Mouse (Mus musculus) stomach, embryonic 15.5 days (tissue): ENCODE data around the gene Il1rn. TPM values are rescaled to one million over a fixed set of nuclear protein-coding genes. Genes with fewer than 3 reads are reported as not detected.

ENCODE experiments used
- ATAC-seq: fragments of 200-750 bp; cut with Nextera tagmentation; 2 replicates; pipeline ENCODE4 v1.8.0; 2017; ENCODE audit warnings: low read depth, moderate number of reproducible peaks, moderate TSS enrichment; ENCODE audit not compliant: insufficient read depth, low FRiP score
- H3K27ac ChIP-seq: fragments of 300-500 bp; sonication (generic); 2 replicates; pipeline ENCODE4 v1.5.1; 2015; ENCODE audit warnings: mild to moderate bottlenecking, inconsistent platforms
- H3K27me3 ChIP-seq: fragments of 300-500 bp; sonication (generic); replicated peaks from 2 replicates; pipeline ENCODE4 v1.6.1; 2015; ENCODE audit warnings: inconsistent platforms
- H3K36me3 ChIP-seq: fragments of 300-500 bp; sonication (generic); 2 replicates; pipeline ENCODE4 v1.6.1; 2015; ENCODE audit warnings: inconsistent platforms
- H3K4me1 ChIP-seq: fragments of 300-500 bp; sonication (generic); 2 replicates; pipeline ENCODE4 v1.6.1; 2015; ENCODE audit warnings: inconsistent platforms
- H3K4me2 ChIP-seq: fragments of 300-500 bp; sonication (generic); 2 replicates; pipeline ENCODE4 v1.6.1; 2015; ENCODE audit warnings: mild to moderate bottlenecking, inconsistent platforms
- H3K4me3 ChIP-seq: fragments of 300-500 bp; sonication (generic); replicated peaks from 2 replicates; pipeline ENCODE4 v1.5.1; 2015; ENCODE audit warnings: inconsistent platforms
- H3K9ac ChIP-seq: fragments of 300-500 bp; sonication (generic); 2 replicates; pipeline ENCODE4 v1.6.1; 2015; ENCODE audit warnings: inconsistent platforms
- H3K9me3 ChIP-seq: fragments of 300-500 bp; sonication (generic); 2 replicates; pipeline ENCODE4 v1.6.1; 2016; ENCODE audit warnings: inconsistent platforms
- WGBS: fragments of 180-500 bp; shearing (Covaris S2); methylation state at CpG from one replicate; pipeline ENCODE4 v1.1.7; 2015; 5-methylcytosine and 5-hydroxymethylcytosine counted together
- polyA plus RNA-seq: library from polyadenylated mRNA; unstranded; fragments of >200 nt; fragmentation: Nextera tagmentation; extraction: Ambion mirVana; gene quantifications from 2 replicates; pipeline ENCODE4 v1.2.1, GENCODE M21; 2015

Gene Il1rn
- polyA plus RNA-seq, 1 experiment from 2014 or later: 7.3 TPM

- Histone ChIP-seq H3K27ac (no peak overlapping the region; the same call in 1 of the 2 replicates), H3K27me3 (no peaks in the 10 kb centered on the region), H3K9me3 (no peaks in the 10 kb centered on the region), H3K36me3 (no peaks in the 10 kb centered on the region), H3K4me3 (no peak overlapping the region), H3K9ac (no peak overlapping the region), H3K4me1 (0 out of 2 replicates have a peak, but pooled peaks cover 9% of the 10 kb centered on the region), H3K4me2 (no peak overlapping the region)
- no peak for ATAC-seq
Observed at GRCm38 (mm10) chr2:24384393-24384792, 47.7 kb downstream of the Il1rn start.

GRCm38 (mm10) chr2:24385111-24385961, 48.7 kb downstream of the Il1rn start:
- Histone ChIP-seq H3K9me3 (no peaks in the 10 kb centered on the region), H3K27ac (peak overlapping the region; percentile 5; the same call in 1 of the 2 replicates), H3K36me3 (no peaks in the 10 kb centered on the region), H3K9ac (no peak overlapping the region), H3K4me2 (no peak overlapping the region), H3K4me3 (peak overlapping the region; percentile 4; the same call in 1 of the 2 replicates), H3K4me1 (0 out of 2 replicates have a peak, but pooled peaks cover 9% of the 10 kb centered on the region), H3K27me3 (no peaks in the 10 kb centered on the region)
- WGBS: 70% methylated on average over 14 of the region's 14 CpGs
- peak; percentile 89; the same call in 1 of the 2 replicates for ATAC-seq

GRCm38 (mm10) chr2:24386158-24386963, 49.7 kb downstream of the Il1rn start:
- ATAC-seq: no peak
- 76% methylated on average over 21 of the region's 21 CpGs for WGBS
- Histone ChIP-seq H3K27ac (no peak overlapping the region), H3K27me3 (no peaks in the 10 kb centered on the region), H3K9me3 (no peaks in the 10 kb centered on the region), H3K36me3 (no peaks in the 10 kb centered on the region), H3K4me1 (0 out of 2 replicates have a peak, but pooled peaks cover 9% of the 10 kb centered on the region), H3K4me3 (0 out of 2 replicates have a peak overlapping the region, but pooled peaks have one; percentile 6), H3K4me2 (no peak overlapping the region), H3K9ac (no peak overlapping the region)

- Histone ChIP-seq H3K4me3 (0 out of 2 replicates have a peak overlapping the region, but pooled peaks have one; percentile 6), H3K4me1 (0 out of 2 replicates have a peak, but pooled peaks cover 9% of the 10 kb centered on the region), H3K9ac (no peak overlapping the region), H3K27ac (no peak overlapping the region), H3K27me3 (no peaks in the 10 kb centered on the region), H3K36me3 (no peaks in the 10 kb centered on the region), H3K4me2 (no peak overlapping the region), H3K9me3 (no peaks in the 10 kb centered on the region)
- WGBS: 69% methylated on average over 2 of the region's 2 CpGs
- ATAC-seq: no peak
Observed at GRCm38 (mm10) chr2:24386964-24387320, 50.3 kb downstream of the Il1rn start.

- no peak overlapping the region for H3K27ac ChIP-seq
- no peak overlapping the region for H3K4me2 ChIP-seq
- no peak for ATAC-seq
- H3K4me1 ChIP-seq: 0 out of 2 replicates have a peak, but pooled peaks cover 9% of the 10 kb centered on the region
- H3K36me3 ChIP-seq: no peaks in the 10 kb centered on the region
- H3K9me3 ChIP-seq: no peaks in the 10 kb centered on the region
- no peak overlapping the region for H3K9ac ChIP-seq
- WGBS: 78% methylated on average over 4 of the region's 4 CpGs
- H3K4me3 ChIP-seq: no peak overlapping the region
- no peaks in the 10 kb centered on the region for H3K27me3 ChIP-seq
Observed at GRCm38 (mm10) chr2:24387361-24388283, 51.0 kb downstream of the Il1rn start.

GRCm38 (mm10) chr2:24393251-24393650, 56.6 kb downstream of the Il1rn start:
- H3K4me3 ChIP-seq: no peak overlapping the region
- no peaks in the 10 kb centered on the region for H3K4me1 ChIP-seq
- WGBS: 81% methylated on average over 2 of the region's 2 CpGs
- no peaks in the 10 kb centered on the region; the same call in 1 of the 2 replicates for H3K36me3 ChIP-seq
- H3K9me3 ChIP-seq: no peaks in the 10 kb centered on the region
- H3K27ac ChIP-seq: no peak overlapping the region
- H3K4me2 ChIP-seq: no peak overlapping the region
- no peak overlapping the region for H3K9ac ChIP-seq
- ATAC-seq: no peak
- no peaks in the 10 kb centered on the region for H3K27me3 ChIP-seq

GRCm38 (mm10) chr2:24397115-24397514, 60.5 kb downstream of the Il1rn start:
- H3K27ac ChIP-seq: no peak overlapping the region
- H3K9me3 ChIP-seq: no peaks in the 10 kb centered on the region
- no peak overlapping the region for H3K4me2 ChIP-seq
- no peak overlapping the region for H3K9ac ChIP-seq
- 10% methylated on average over 2 of the region's 2 CpGs for WGBS
- no peak overlapping the region for H3K4me3 ChIP-seq
- H3K36me3 ChIP-seq: no peaks in the 10 kb centered on the region; the same call in 1 of the 2 replicates
- ATAC-seq: no peak
- H3K27me3 ChIP-seq: no peaks in the 10 kb centered on the region
- H3K4me1 ChIP-seq: no peaks in the 10 kb centered on the region

- Histone ChIP-seq H3K4me1 (no peaks in the 10 kb centered on the region; the same call in 1 of the 2 replicates), H3K27me3 (no peaks in the 10 kb centered on the region), H3K36me3 (no peaks in the 10 kb centered on the region), H3K9me3 (no peaks in the 10 kb centered on the region), H3K4me2 (no peak overlapping the region), H3K4me3 (no peak overlapping the region), H3K9ac (no peak overlapping the region), H3K27ac (no peak overlapping the region)
- WGBS: 88% methylated on average over 3 of the region's 3 CpGs
- no peak for ATAC-seq
Observed at GRCm38 (mm10) chr2:24400711-24401110, 64.1 kb downstream of the Il1rn start.

Other genes starting within 250 kb of the Il1rn start
- not detected in 2 replicates for gene Tbpl2, start 240.3 kb upstream of the Il1rn start, polyA plus RNA-seq
- gene Il1f8, start 183.7 kb upstream of the Il1rn start, polyA plus RNA-seq: not detected in 2 replicates
- gene Il1f9, start 150.4 kb upstream of the Il1rn start, polyA plus RNA-seq: 0.23 and 0.28 TPM in 2 replicates
- gene Il1f6, start 121.4 kb upstream of the Il1rn start, polyA plus RNA-seq: not detected in 2 replicates
- gene Il1f5, start 59.9 kb upstream of the Il1rn start, polyA plus RNA-seq: 0.13 TPM in 1 of 2 replicates, not detected in the other
- not detected in 2 replicates for gene Il1f10, start 45.7 kb upstream of the Il1rn start, polyA plus RNA-seq
- gene Psd4, start 30.7 kb downstream of the Il1rn start, polyA plus RNA-seq: 6.3 and 6.4 TPM in 2 replicates
- gene Pax8, start 138.7 kb downstream of the Il1rn start, polyA plus RNA-seq: 0.18 and 0.60 TPM in 2 replicates